Mouse (Mus musculus) WW6 (cell line): ENCODE data around the gene Wiz.

Experiments used
- DNase-seq: peaks from one replicate; pipeline ENCODE4 v3.0.0-alpha.2; 2013; ENCODE audit warnings: low read depth, low spot score

Gene Wiz

GRCm38 (mm10) chr17:32389101-32389659, at the start of gene Wiz:
Wiz (minus strand) TSS chr17:32389439.
- DNase-seq = no peak

- DNase-seq = no peak
Measured at GRCm38 (mm10) chr17:32437106-32437505, 47.9 kb upstream of the Wiz start.

GRCm38 (mm10) chr17:32435151-32435550, 45.9 kb upstream of the Wiz start:
- no peak for DNase-seq

GRCm38 (mm10) chr17:32434324-32434723, 45.1 kb upstream of the Wiz start:
- DNase-seq = no peak

GRCm38 (mm10) chr17:32431972-32432371, 42.7 kb upstream of the Wiz start:
- no peak for DNase-seq

- no peak for DNase-seq
Measured at GRCm38 (mm10) chr17:32426610-32427009, 37.4 kb upstream of the Wiz start.

- DNase-seq = no peak
Measured at GRCm38 (mm10) chr17:32424034-32424433, 34.8 kb upstream of the Wiz start, which contains the start of gene Pglyrp2. Pglyrp2 (minus strand) TSS chr17:32424167.

- DNase-seq = no peak
Measured at GRCm38 (mm10) chr17:32420781-32421180, 31.5 kb upstream of the Wiz start.

GRCm38 (mm10) chr17:32419989-32420388, 30.8 kb upstream of the Wiz start:
- DNase-seq = no peak

GRCm38 (mm10) chr17:32416771-32417170, 27.5 kb upstream of the Wiz start:
- no peak for DNase-seq

- DNase-seq = no peak
Measured at GRCm38 (mm10) chr17:32415417-32416020, 26.3 kb upstream of the Wiz start.

GRCm38 (mm10) chr17:32411898-32412297, 22.7 kb upstream of the Wiz start:
- DNase-seq = no peak

- DNase-seq = no peak
Measured at GRCm38 (mm10) chr17:32403417-32403816, 14.2 kb upstream of the Wiz start, which contains the start of gene Rasal3. Rasal3 (minus strand) TSS chr17:32403583.

GRCm38 (mm10) chr17:32402779-32403157, 13.5 kb upstream of the Wiz start:
- DNase-seq = no peak

- DNase-seq = no peak
Measured at GRCm38 (mm10) chr17:32402011-32402778, 13.0 kb upstream of the Wiz start.

GRCm38 (mm10) chr17:32396266-32396665, 7.0 kb upstream of the Wiz start:
- DNase-seq = no peak

GRCm38 (mm10) chr17:32393944-32394343, 4.7 kb upstream of the Wiz start:
- DNase-seq = no peak

GRCm38 (mm10) chr17:32388370-32389100, 704 bp downstream of the Wiz start:
- DNase-seq = no peak

GRCm38 (mm10) chr17:32387986-32388369, 1.3 kb downstream of the Wiz start:
- no peak for DNase-seq

GRCm38 (mm10) chr17:32386659-32387432, 2.4 kb downstream of the Wiz start:
- DNase-seq = no peak

GRCm38 (mm10) chr17:32383661-32384060, 5.6 kb downstream of the Wiz start:
- no peak for DNase-seq
